Mouse (Mus musculus) ES-E14 (cell line): Measurements from ENCODE around the gene Magi2.

Experiments used
- CHD2 ChIP-seq: IDR thresholded peaks from 2 replicates; pipeline ENCODE4 v1.6.1; 2014; ENCODE audit warnings: mild to moderate bottlenecking, low read depth, low read length, inconsistent platforms
- HCFC1 ChIP-seq: IDR thresholded peaks from 2 replicates; pipeline ENCODE4 v1.6.1; 2012; ENCODE audit warnings: low read length, inconsistent platforms, borderline replicate concordance; ENCODE audit not compliant: insufficient read depth
- MAFK ChIP-seq: IDR thresholded peaks from 2 replicates; pipeline ENCODE4 v1.6.1; 2014; ENCODE audit warnings: mild to moderate bottlenecking, low read depth, low read length, inconsistent platforms; ENCODE audit not compliant: insufficient read depth
- ZC3H11A ChIP-seq: IDR thresholded peaks from 2 replicates; pipeline ENCODE4 v1.6.1; 2012; ENCODE audit warnings: low read depth, mild to moderate bottlenecking, inconsistent platforms, low read length, borderline replicate concordance
- ZNF384 ChIP-seq: IDR thresholded peaks from 2 replicates; pipeline ENCODE4 v1.6.1; 2012; ENCODE audit warnings: low read depth, low read length, inconsistent platforms

GRCm38 (mm10) chr5:20257419-20257818 lies 1030.6 kb downstream of the Magi2 start:
- TF ChIP-seq CHD2 = no peak
- TF ChIP-seq HCFC1 = no peak
- TF ChIP-seq MAFK = no peak
- no peak for TF ChIP-seq ZNF384
- no peak for TF ChIP-seq ZC3H11A
